Mouse (Mus musculus): ENCODE measurements around the gene Yrdc. TPM values are rescaled to one million over a fixed set of nuclear protein-coding genes. Genes with fewer than 3 reads are reported as not detected.

Yrdc gene
- total RNA-seq, 2 experiments from 2014 or later = 38.3 to 39.3 TPM

Other genes starting within 250 kb of the Yrdc start
- under 1 TPM in 1 of 2 experiments, not detected in 1; 0.86 TPM for gene 3100002H09Rik, start 239.9 kb upstream of the Yrdc start, total RNA-seq (2021)
- gene Pou3f1, start 193.9 kb upstream of the Yrdc start, total RNA-seq (2021) = 10 to 100 TPM; 17.1 to 17.3 TPM
- 10 to 100 TPM; 15.0 to 15.3 TPM for gene Utp11, start 157.1 kb upstream of the Yrdc start, total RNA-seq (2021)
- 1 to 10 TPM; 1.3 TPM for gene Fhl3, start 150.0 kb upstream of the Yrdc start, total RNA-seq (2021)
- gene Sf3a3, start 135.9 kb upstream of the Yrdc start, total RNA-seq (2021) = 10 to 100 TPM; 33.9 to 42.3 TPM
- 10 to 100 TPM; 37.2 to 42.3 TPM for gene Inpp5b, start 108.8 kb upstream of the Yrdc start, total RNA-seq (2021)
- gene Mtf1, start 48.6 kb upstream of the Yrdc start, total RNA-seq (2021) = 10 to 100 TPM; 25.8 to 27.8 TPM
- 10 to 100 TPM; 73.1 to 75.8 TPM for gene 1110065P20Rik, start 517 bp downstream of the Yrdc start, total RNA-seq (2021)
- 10 to 100 TPM; 53.8 to 55.5 TPM for gene Maneal, start 11.5 kb downstream of the Yrdc start, total RNA-seq (2021)
- 10 to 100 TPM; 44.4 to 46.0 TPM for gene Epha10, start 30.2 kb downstream of the Yrdc start, total RNA-seq (2021)
- gene 9930104L06Rik, start 86.4 kb downstream of the Yrdc start, total RNA-seq (2021) = 10 to 100 TPM; 17.5 to 19.3 TPM
- 1 to 10 TPM in 1 of 2 experiments, under 1 TPM in 1; 0.96 to 1.8 TPM for gene Cdca8, start 88.6 kb downstream of the Yrdc start, total RNA-seq (2021)
- gene Rspo1, start 135.8 kb downstream of the Yrdc start, total RNA-seq (2021) = 10 to 100 TPM; 18.9 to 24.4 TPM
- 10 to 100 TPM; 54.9 to 60.0 TPM for gene Gnl2, start 165.9 kb downstream of the Yrdc start, total RNA-seq (2021)
- under 1 TPM; 0.16 to 0.77 TPM for gene Dnali1, start 215.0 kb downstream of the Yrdc start, total RNA-seq (2021)
- gene Snip1, start 216.0 kb downstream of the Yrdc start, total RNA-seq (2021) = 10 to 100 TPM; 15.1 to 16.0 TPM
- 100 to 1,000 TPM; 129 to 139 TPM for gene Meaf6, start 234.5 kb downstream of the Yrdc start, total RNA-seq (2021)

Data from left cerebral cortex, adult 18-20 months (tissue).